Mouse (Mus musculus) frontal cortex, postnatal 25 days (tissue): ENCODE results near the gene Usp53.

ENCODE experiments used
- DNase-seq, 2 experiments: peaks; one replicate each; pipeline ENCODE4 v3.0.0; 2022; ENCODE audit warnings: low spot score in 2 of 2

The Usp53 gene

DNA sequence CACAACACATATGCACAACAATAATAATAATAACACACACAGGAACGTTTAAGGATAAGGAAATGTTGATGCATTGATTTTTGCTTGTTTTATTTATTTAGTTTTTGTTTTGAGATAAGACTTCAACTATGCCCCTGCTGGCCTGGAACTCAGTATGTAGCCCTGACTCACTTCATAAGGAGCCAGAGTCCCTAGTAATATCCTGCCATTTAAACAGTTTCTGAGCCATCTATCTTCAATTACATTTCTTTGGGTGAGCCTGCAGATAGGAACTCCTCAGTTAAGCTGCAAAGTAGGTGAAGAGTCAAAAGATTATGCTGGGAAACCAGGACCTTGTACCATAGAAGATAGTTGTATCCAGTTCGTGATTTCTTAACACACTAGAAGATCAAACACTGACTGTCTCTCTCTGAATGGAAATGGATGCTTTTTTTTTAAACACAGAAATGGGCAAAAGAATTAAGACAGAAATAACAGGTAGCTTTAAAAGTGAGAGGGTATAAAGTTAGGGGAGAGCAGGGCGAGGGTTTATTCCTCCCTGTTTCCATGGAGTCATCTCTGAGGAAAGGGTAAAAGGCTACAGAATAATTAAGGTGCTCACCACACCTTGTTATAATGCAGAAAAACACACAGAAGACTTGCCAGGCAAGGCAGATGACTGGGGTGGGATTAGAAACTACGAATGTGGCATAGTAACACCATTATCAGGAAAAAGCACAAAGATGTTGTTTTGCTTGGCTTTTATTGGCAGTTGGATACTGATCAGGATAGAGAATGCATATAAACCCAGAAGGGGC, 96.6 kb downstream of the Usp53 start:
- no peak for DNase-seq
